Mouse (Mus musculus) myocyte (in vitro differentiated cells): Measurements from ENCODE around the gene Clpx.

ENCODE experiments used
- MAX ChIP-seq: IDR thresholded peaks from one replicate; pipeline ENCODE4 v1.6.1; 2011; ENCODE audit warnings: low read depth, mild to moderate bottlenecking, control low read depth
- MYOD1 ChIP-seq, 3 experiments: IDR thresholded peaks; one replicate each; pipeline ENCODE4 v1.6.1; 2011; ENCODE audit warnings: control low read depth in 2 of 3, low read depth in 2 of 3, mild to moderate bottlenecking in 2 of 3, moderate library complexity in 1 of 3; ENCODE audit not compliant: insufficient read length in 2 of 3, control insufficient read depth in 1 of 3
- POLR2A ChIP-seq: IDR thresholded peaks from one replicate; pipeline ENCODE4 v1.6.1; 2011; ENCODE audit warnings: low read depth, mild to moderate bottlenecking, control low read depth, moderate library complexity; ENCODE audit not compliant: insufficient read length
- USF1 ChIP-seq: IDR thresholded peaks from one replicate; pipeline ENCODE4 v1.6.1; 2011; ENCODE audit warnings: low read depth, mild to moderate bottlenecking, control low read depth, moderate library complexity

- TF ChIP-seq USF1, result no peak
- TF ChIP-seq POLR2A, result no peak
- no peak for TF ChIP-seq MYOD1 (IDR thresholded peaks at IDR 0.05; ENCODE audit: control insufficient read depth in 1 of 3, insufficient read length in 2 of 3, low read depth in 2 of 3)
- no peak for TF ChIP-seq MAX
These were observed 69.6 kb downstream of the Clpx start for GRCm38 (mm10) chr9:65363684-65364083.
